Comparison of ENCODE assay signal across 26 mouse cellular contexts in the genomic region with DNA sequence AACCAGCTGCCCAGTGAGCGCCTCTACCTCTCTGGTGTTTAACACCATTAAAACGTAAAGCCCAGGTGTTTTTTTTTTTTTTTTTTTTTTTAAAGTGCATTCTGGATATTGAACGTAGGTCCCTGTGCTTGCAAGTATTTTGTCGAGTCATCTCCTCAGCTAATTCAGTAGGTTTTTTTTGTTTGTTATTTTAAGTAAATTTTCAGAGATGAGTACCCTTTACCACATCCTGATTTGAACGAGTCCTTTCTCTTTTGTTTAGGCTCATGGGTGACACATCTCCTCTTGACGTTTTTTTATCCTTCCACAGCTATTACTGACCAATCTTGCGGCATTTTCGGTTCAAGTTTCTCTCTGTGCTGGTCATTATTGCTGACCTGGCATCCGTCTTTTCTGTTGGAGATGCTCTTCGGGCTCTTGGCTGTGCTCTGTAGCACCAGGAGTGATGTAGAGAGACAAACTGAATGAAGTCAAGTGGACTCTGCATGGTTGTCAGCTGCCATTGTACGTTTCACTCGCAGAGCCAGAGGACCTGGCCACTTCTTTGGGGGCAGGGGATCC. TPM values are rescaled to one million over a fixed set of nuclear protein-coding genes. Genes with fewer than 3 reads are reported as not detected.
DNase-seq lines count a peak whose midpoint lies in the region; ATAC-seq and TF ChIP-seq lines count a peak whose summit lies in the region.
"Had no signal": no experiment of that assay in that cellular context is flagged by ENCODE, and none has a peak within 500 bp of the region (broad histone marks: within the 10 kb centered on the region; RNA-seq: fewer than 3 reads in every experiment).

No protein-coding gene starts in this region.

- 88% methylated on average over 12 of the region's 12 CpGs for WGBS in hindbrain, embryonic 12.5 days

- H3K9ac ChIP-seq in ES-E14 (ENCODE audit: insufficient read depth, low read depth, low read length, poor library complexity, severe bottlenecking): no peak overlapping the region
- no peak overlapping the region for H3K9ac ChIP-seq in hindbrain, embryonic 12.5 days
- H3K9ac ChIP-seq: heart, embryonic 15.5 days; hindbrain, embryonic 13.5 days; limb, embryonic 15.5 days; liver, embryonic 14.5 days; lung, embryonic 14.5 days; midbrain, embryonic 12.5 days had no signal

- in situ Hi-C loops in ES-E14 (cut with MboI; ENCODE audit: low sequenced_read_pairs in 2 of 2, unreplicated experiment in 2 of 2): no loop called here

- no peaks in the 10 kb centered on the region for H3K36me3 ChIP-seq in ES-E14 (ENCODE audit: control insufficient read depth, insufficient read depth, low read length, poor library complexity, severe bottlenecking)
- H3K36me3 ChIP-seq in megakaryocyte, embryonic 14.5 days (replicated peaks; ENCODE audit: low read length): no peaks in the 10 kb centered on the region
- no peaks in the 10 kb centered on the region for H3K36me3 ChIP-seq in hindbrain, embryonic 12.5 days
- H3K36me3 ChIP-seq: heart, embryonic 10.5 days; heart, embryonic 15.5 days; hindbrain, embryonic 13.5 days; limb, embryonic 10.5 days; limb, embryonic 15.5 days; midbrain, embryonic 12.5 days had no signal

- DNase-seq in 416B (ENCODE audit: low read depth) (peak; percentile 78), ES-E14 (ENCODE audit: low read depth, low spot score) (no peak)
- DNase-seq in adrenal gland, adult 2 months: no peak
- no peak for DNase-seq in gastrocnemius, adult 18-20 months (ENCODE audit: low spot score)
- DNase-seq: adrenal gland, postnatal 10 days; cerebellum, adult 11-12 months; cerebellum, postnatal 36 days; gastrocnemius, postnatal 10 days; kidney, postnatal 14 days; lung, embryonic 14.5 days; right cerebral cortex, postnatal 25 days; thymus, postnatal 36 days had no signal

- no peak overlapping the region for H3K4me2 ChIP-seq in hindbrain, embryonic 12.5 days (replicated peaks)
- H3K4me2 ChIP-seq: heart, embryonic 15.5 days; hindbrain, embryonic 13.5 days; limb, embryonic 15.5 days; lung, embryonic 14.5 days; midbrain, embryonic 12.5 days had no signal

- peak; percentile 13 for ATAC-seq in common myeloid progenitor, adult 5-6 weeks (replicated peaks; ENCODE audit: low read depth, poor library complexity, severe bottlenecking)
- no peak for ATAC-seq in hindbrain, embryonic 12.5 days (ENCODE audit: low FRiP score)
- ATAC-seq: activated CD4-positive, CD25-positive, alpha-beta regulatory T cell, adult 4 months; forebrain, embryonic 16.5 days had no signal

- no peaks in the 10 kb centered on the region for H3K9me3 ChIP-seq in ES-E14 (ENCODE audit: control insufficient read depth, insufficient read depth, low read depth, low read length)
- no peaks in the 10 kb centered on the region for H3K9me3 ChIP-seq in megakaryocyte, embryonic 14.5 days
- H3K9me3 ChIP-seq in hindbrain, embryonic 12.5 days (replicated peaks): no peaks in the 10 kb centered on the region
- H3K9me3 ChIP-seq: heart, embryonic 10.5 days; heart, embryonic 15.5 days; hindbrain, embryonic 13.5 days; limb, embryonic 10.5 days; limb, embryonic 15.5 days; midbrain, embryonic 12.5 days had no signal

- peaks cover 20% of the 10 kb centered on the region for H3K27me3 ChIP-seq in megakaryocyte, embryonic 14.5 days (replicated peaks)
- no peaks in the 10 kb centered on the region for H3K27me3 ChIP-seq in hindbrain, embryonic 12.5 days
- H3K27me3 ChIP-seq: heart, embryonic 15.5 days; hindbrain, embryonic 13.5 days; limb, embryonic 15.5 days; midbrain, embryonic 12.5 days had no signal

- H3K27ac ChIP-seq in ES-E14 (ENCODE audit: insufficient read depth, low read depth, low read length, poor library complexity, severe bottlenecking): no peak overlapping the region
- no peak overlapping the region for H3K27ac ChIP-seq in hindbrain, embryonic 12.5 days
- H3K27ac ChIP-seq: heart, embryonic 10.5 days; heart, embryonic 15.5 days; hindbrain, embryonic 13.5 days; limb, embryonic 10.5 days; limb, embryonic 15.5 days; liver, embryonic 14.5 days; midbrain, embryonic 12.5 days; stomach, postnatal 0 days had no signal

- H3K4me3 ChIP-seq in ES-E14 (ENCODE audit: insufficient read depth in 1 of 2, low read depth in 1 of 2, low read length in 2 of 2, poor library complexity in 1 of 2, severe bottlenecking in 1 of 2): no peak overlapping the region
- H3K4me3 ChIP-seq in megakaryocyte, embryonic 14.5 days (replicated peaks): peak overlapping the region; percentile 85
- H3K4me3 ChIP-seq in hindbrain, embryonic 12.5 days: no peak overlapping the region
- H3K4me3 ChIP-seq: erythroblast, embryonic 14.5 days; heart, embryonic 10.5 days; heart, embryonic 15.5 days; hindbrain, embryonic 13.5 days; limb, embryonic 10.5 days; limb, embryonic 15.5 days; midbrain, embryonic 12.5 days had no signal

- H3K4me1 ChIP-seq in ES-E14 (ENCODE audit: control insufficient read depth in 2 of 2, insufficient read depth in 2 of 2, low read length in 2 of 2, poor library complexity in 1 of 2): peaks cover 0 to 2% of the 10 kb centered on the region in 2 experiments; a peak in 2 of 4 replicates
- H3K4me1 ChIP-seq in megakaryocyte, embryonic 14.5 days: peaks cover 54% of the 10 kb centered on the region
- H3K4me1 ChIP-seq in hindbrain, embryonic 12.5 days: peaks cover 4% of the 10 kb centered on the region
- H3K4me1 ChIP-seq: heart, embryonic 10.5 days; heart, embryonic 15.5 days; limb, embryonic 10.5 days; midbrain, embryonic 12.5 days had no signal

TF ChIP-seq in ES-E14, 5 proteins besides CTCF, POLR2A, EP300 and RAD21:
- TF ChIP-seq ZNF384 (IDR thresholded peaks at IDR 0.05; ENCODE audit: low read depth, low read length) (0 out of 2 replicates have a peak, but pooled peaks have one; percentile 17), CHD2 (IDR thresholded peaks at IDR 0.05; ENCODE audit: low read depth, low read length) (no peak), HCFC1 (IDR thresholded peaks at IDR 0.05; ENCODE audit: borderline replicate concordance, insufficient read depth, low read length) (no peak), ZC3H11A (IDR thresholded peaks at IDR 0.05; ENCODE audit: borderline replicate concordance, low read depth, low read length) (no peak), MAFK (IDR thresholded peaks at IDR 0.05; ENCODE audit: insufficient read depth, low read depth, low read length) (no peak)

RNA-seq across cellular contexts. Expression of a gene that starts 34.9 kb away (rescaled TPM):
- total RNA-seq in ES-E14 (2012; rRNA removed): 14.3 and 25.2 TPM in 2 replicates
- total RNA-seq in common myeloid progenitor, adult 5-6 weeks (2017): 22.6 and 32.4 TPM in 2 replicates
- polyA plus RNA-seq in megakaryocyte, embryonic 14.5 days (2012; ENCODE audit: insufficient read depth, low replicate concordance): 1.00 and 7.0 TPM in 2 replicates
- 10 to 100 TPM; 47.2 to 54.9 TPM for total RNA-seq in adrenal gland, adult 2 months (2021)
- 4.5 and 4.6 TPM in 2 replicates for polyA plus RNA-seq in adrenal gland, adult 2 months (2012; rRNA removed)
- total RNA-seq in gastrocnemius, adult 18-20 months (2021): 10 to 100 TPM; 14.7 to 22.9 TPM
- polyA plus RNA-seq in hindbrain, embryonic 12.5 days (2016; fragmentation: Nextera tagmentation; extraction: Ambion mirVana): 140 and 145 TPM in 2 replicates

RNA-seq across cellular contexts. Expression of a gene that starts 47.6 kb away (rescaled TPM):
- 47.5 and 55.0 TPM in 2 replicates for total RNA-seq in ES-E14 (2012; rRNA removed)
- 27.5 and 42.5 TPM in 2 replicates for total RNA-seq in common myeloid progenitor, adult 5-6 weeks (2017)
- 9.3 and 11.2 TPM in 2 replicates for polyA plus RNA-seq in megakaryocyte, embryonic 14.5 days (2012; ENCODE audit: insufficient read depth, low replicate concordance)
- 100 to 1,000 TPM; 101 to 180 TPM for total RNA-seq in adrenal gland, adult 2 months (2021)
- polyA plus RNA-seq in adrenal gland, adult 2 months (2012; rRNA removed): 46.7 and 86.7 TPM in 2 replicates
- 10 to 100 TPM; 17.0 TPM for total RNA-seq in gastrocnemius, adult 18-20 months (2021)
- polyA plus RNA-seq in hindbrain, embryonic 12.5 days (2016; fragmentation: Nextera tagmentation; extraction: Ambion mirVana): 81.7 and 85.7 TPM in 2 replicates
